Mouse (Mus musculus) stomach, postnatal 0 days (tissue): ENCODE measurements at regions not wholly inside any gene's neighbourhood (a gene's known extent, or its start where the extent isn't known, plus 50 kb on each side); places are given as distances from the start of the nearest gene placed in this dataset.

ENCODE experiments used
- ATAC-seq: fragments of 200-750 bp; cut with Nextera tagmentation; 2 replicates; pipeline ENCODE4 v1.8.0; 2017; ENCODE audit not compliant: low FRiP score, low TSS enrichment
- DNase-seq: peaks from one replicate; pipeline ENCODE4 v3.0.0-alpha.2; 2016; ENCODE audit warnings: low spot score
- H3K27ac ChIP-seq: fragments of 300-500 bp; sonication (generic); replicated peaks from 2 replicates; pipeline ENCODE4 v1.5.1; 2014; ENCODE audit warnings: mild to moderate bottlenecking, control low read depth
- H3K27me3 ChIP-seq: fragments of 300-500 bp; sonication (generic); 2 replicates; pipeline ENCODE4 v1.6.1; 2014; ENCODE audit warnings: low read length; ENCODE audit not compliant: control insufficient read depth, insufficient read depth
- H3K36me3 ChIP-seq: fragments of 300-500 bp; sonication (generic); 2 replicates; pipeline ENCODE4 v1.6.1; 2014; ENCODE audit warnings: low read length, mixed read lengths; ENCODE audit not compliant: control insufficient read depth, insufficient read depth
- H3K4me1 ChIP-seq: fragments of 300-500 bp; sonication (generic); replicated peaks from 2 replicates; pipeline ENCODE4 v1.6.1; 2014; ENCODE audit warnings: antibody characterized with exemption; ENCODE audit not compliant: control insufficient read depth, insufficient read depth
- H3K4me2 ChIP-seq: fragments of 300-500 bp; sonication (generic); replicated peaks from 2 replicates; pipeline ENCODE4 v1.6.1; 2014; ENCODE audit warnings: low read depth, mild to moderate bottlenecking, control low read depth, moderate library complexity
- H3K4me3 ChIP-seq: fragments of 300-500 bp; sonication (generic); 2 replicates; pipeline ENCODE4 v1.5.1; 2014; ENCODE audit warnings: low read depth, low read length, control low read depth
- H3K9ac ChIP-seq: fragments of 300-500 bp; sonication (generic); 2 replicates; pipeline ENCODE4 v1.6.1; 2014; ENCODE audit warnings: mild to moderate bottlenecking, low read length, control low read depth, mixed read lengths
- H3K9me3 ChIP-seq: fragments of 300-500 bp; sonication (generic); 2 replicates; pipeline ENCODE4 v1.6.1; 2016; ENCODE audit warnings: low read length; ENCODE audit not compliant: control insufficient read depth
- CTCF ChIP-seq: IDR thresholded peaks from 2 replicates; pipeline ENCODE4 v1.5.1; 2016; ENCODE audit warnings: antibody characterized with exemption, low read depth, mild to moderate bottlenecking, moderate library complexity
- EP300 ChIP-seq: optimal IDR thresholded peaks from 2 replicates; pipeline ENCODE3; 2016; ENCODE audit warnings: antibody characterized with exemption
- WGBS: fragments of 180-500 bp; shearing (Covaris S2); extraction: QIAGEN DNeasy Blood & Tissue Kit; methylation state at CpG from one replicate; pipeline ENCODE4 v1.1.7; 2014; 5-methylcytosine and 5-hydroxymethylcytosine counted together

- Histone ChIP-seq H3K27me3 (no peaks in the 10 kb centered on the region), H3K36me3 (no peaks in the 10 kb centered on the region), H3K9ac (no peak overlapping the region), H3K27ac (no peak overlapping the region), H3K4me3 (no peak overlapping the region), H3K4me1 (no peaks in the 10 kb centered on the region), H3K9me3 (no peaks in the 10 kb centered on the region), H3K4me2 (no peak overlapping the region)
- TF ChIP-seq CTCF: no peak
- TF ChIP-seq EP300: no peak
- WGBS: 45% methylated on average over 7 of the region's 7 CpGs
- ATAC-seq (no peak), DNase-seq (no peak)
Observed at GRCm38 (mm10) chr10:99417591-99417990, 154.6 kb downstream of the Dusp6 start.

- no peak for TF ChIP-seq EP300
- TF ChIP-seq CTCF: no peak
- Histone ChIP-seq H3K9me3 (no peaks in the 10 kb centered on the region), H3K36me3 (no peaks in the 10 kb centered on the region), H3K27ac (no peak overlapping the region), H3K4me2 (no peak overlapping the region), H3K27me3 (no peaks in the 10 kb centered on the region), H3K4me1 (no peaks in the 10 kb centered on the region), H3K4me3 (no peak overlapping the region), H3K9ac (no peak overlapping the region)
- no peak for ATAC-seq
- no peak for DNase-seq
Observed at GRCm38 (mm10) chr10:99418497-99418896, 155.5 kb downstream of the Dusp6 start.

GRCm38 (mm10) chr10:99419532-99419931 is 156.5 kb downstream of the Dusp6 start:
- TF ChIP-seq EP300: no peak
- TF ChIP-seq CTCF: no peak
- 82% methylated on average over 7 of the region's 7 CpGs for WGBS

GRCm38 (mm10) chr10:99423406-99423805 is 160.4 kb downstream of the Dusp6 start:
- 73% methylated on average over 5 of the region's 5 CpGs for WGBS
- Histone ChIP-seq H3K27ac (no peak overlapping the region), H3K4me1 (no peaks in the 10 kb centered on the region), H3K4me3 (no peak overlapping the region), H3K9me3 (no peaks in the 10 kb centered on the region), H3K9ac (no peak overlapping the region), H3K36me3 (no peaks in the 10 kb centered on the region), H3K4me2 (no peak overlapping the region), H3K27me3 (no peaks in the 10 kb centered on the region)
- DNase-seq: no peak
- TF ChIP-seq CTCF (no peak), EP300 (no peak)
- no peak for ATAC-seq

More at GRCm38 (mm10) chr10:99419532-99419931, 156.5 kb downstream of the Dusp6 start:
- no peaks in the 10 kb centered on the region for H3K27me3 ChIP-seq
- no peak overlapping the region for H3K27ac ChIP-seq
- ATAC-seq: no peak
- no peak for DNase-seq
- H3K36me3 ChIP-seq: no peaks in the 10 kb centered on the region
- no peaks in the 10 kb centered on the region for H3K9me3 ChIP-seq
- H3K4me3 ChIP-seq: no peak overlapping the region
- H3K4me2 ChIP-seq: no peak overlapping the region
- no peaks in the 10 kb centered on the region for H3K4me1 ChIP-seq
- no peak overlapping the region for H3K9ac ChIP-seq

- Histone ChIP-seq H3K4me1 (no peaks in the 10 kb centered on the region), H3K9ac (no peak overlapping the region), H3K9me3 (no peaks in the 10 kb centered on the region), H3K4me2 (no peak overlapping the region), H3K27ac (no peak overlapping the region), H3K4me3 (no peak overlapping the region), H3K27me3 (no peaks in the 10 kb centered on the region), H3K36me3 (no peaks in the 10 kb centered on the region)
- ATAC-seq: no peak
- DNase-seq: no peak
- WGBS: 81% methylated on average over 4 of the region's 4 CpGs
- TF ChIP-seq CTCF (no peak), EP300 (no peak)
Observed at GRCm38 (mm10) chr10:99425265-99425664, 162.2 kb downstream of the Dusp6 start.

- no peak for TF ChIP-seq CTCF
- TF ChIP-seq EP300: no peak
- no peak overlapping the region for H3K9ac ChIP-seq
- DNase-seq (no peak), ATAC-seq (no peak)
- H3K9me3 ChIP-seq: no peaks in the 10 kb centered on the region
- no peaks in the 10 kb centered on the region for H3K4me1 ChIP-seq
- H3K27me3 ChIP-seq: no peaks in the 10 kb centered on the region
- WGBS: 79% methylated on average over 9 of the region's 9 CpGs
- no peak overlapping the region for H3K27ac ChIP-seq
- no peak overlapping the region for H3K4me3 ChIP-seq
- no peaks in the 10 kb centered on the region for H3K36me3 ChIP-seq
- H3K4me2 ChIP-seq: no peak overlapping the region
Observed at GRCm38 (mm10) chr10:99430175-99430574, 167.1 kb downstream of the Dusp6 start.
